Mouse (Mus musculus): ENCODE results near the gene Ier3.

Ier3 gene

DNA sequence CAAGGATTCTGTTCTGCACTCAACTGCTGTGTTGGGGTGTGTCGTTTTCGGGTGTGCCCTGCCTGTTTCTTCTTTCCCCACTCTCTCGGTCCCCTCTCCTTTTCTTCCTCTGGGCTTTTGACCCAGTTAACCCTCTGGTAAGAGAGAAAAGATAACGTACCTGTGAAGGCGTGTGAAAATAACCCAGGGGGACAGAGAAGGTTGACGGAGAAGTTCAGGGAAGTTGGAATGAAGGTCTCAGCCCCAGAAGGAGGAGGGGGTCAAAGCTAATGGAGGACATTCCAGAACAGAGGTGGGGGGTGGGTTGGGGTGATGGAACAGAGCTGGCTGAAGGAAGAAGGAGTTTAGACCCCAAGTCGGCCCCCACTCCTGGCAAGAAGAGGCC lies 47.5 kb downstream of the Ier3 start:
- DNase-seq: peak; percentile 21

DNA sequence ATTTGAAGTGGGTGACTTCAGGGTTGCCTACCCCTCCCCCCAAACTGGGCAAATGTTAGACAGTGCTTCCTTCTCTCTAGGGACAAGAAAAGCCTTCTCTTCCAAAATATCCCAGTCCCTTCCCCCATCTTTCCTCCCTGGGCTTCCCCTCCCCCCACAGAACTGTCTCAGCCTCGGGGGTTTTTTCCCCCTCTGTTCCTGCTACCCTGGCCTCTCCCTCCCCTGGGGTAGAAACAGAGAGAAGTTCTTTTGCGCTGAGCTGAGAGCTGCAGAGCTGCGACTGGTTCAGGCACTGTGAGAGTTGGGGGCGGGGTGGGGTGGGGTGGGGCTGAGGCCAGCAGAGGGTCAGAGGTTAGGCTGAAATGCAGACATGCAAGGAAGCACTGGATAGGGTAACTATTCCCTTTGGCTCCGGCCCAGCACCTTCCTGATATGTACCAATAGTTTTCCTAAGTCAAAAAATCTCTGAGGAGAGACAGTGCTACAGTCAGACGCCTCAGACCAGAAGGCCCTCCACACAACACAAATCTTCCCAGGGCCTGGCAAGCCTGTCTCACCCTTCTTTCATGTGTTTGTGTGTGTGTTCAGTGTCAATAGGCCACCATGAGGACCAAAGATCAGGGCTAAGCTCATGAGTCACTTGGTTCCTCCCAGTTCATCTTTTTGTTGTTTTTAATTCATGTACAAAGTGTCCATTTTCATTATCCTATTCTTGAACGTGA lies 48.0 kb downstream of the Ier3 start:
- DNase-seq: peak; percentile 64

DNA sequence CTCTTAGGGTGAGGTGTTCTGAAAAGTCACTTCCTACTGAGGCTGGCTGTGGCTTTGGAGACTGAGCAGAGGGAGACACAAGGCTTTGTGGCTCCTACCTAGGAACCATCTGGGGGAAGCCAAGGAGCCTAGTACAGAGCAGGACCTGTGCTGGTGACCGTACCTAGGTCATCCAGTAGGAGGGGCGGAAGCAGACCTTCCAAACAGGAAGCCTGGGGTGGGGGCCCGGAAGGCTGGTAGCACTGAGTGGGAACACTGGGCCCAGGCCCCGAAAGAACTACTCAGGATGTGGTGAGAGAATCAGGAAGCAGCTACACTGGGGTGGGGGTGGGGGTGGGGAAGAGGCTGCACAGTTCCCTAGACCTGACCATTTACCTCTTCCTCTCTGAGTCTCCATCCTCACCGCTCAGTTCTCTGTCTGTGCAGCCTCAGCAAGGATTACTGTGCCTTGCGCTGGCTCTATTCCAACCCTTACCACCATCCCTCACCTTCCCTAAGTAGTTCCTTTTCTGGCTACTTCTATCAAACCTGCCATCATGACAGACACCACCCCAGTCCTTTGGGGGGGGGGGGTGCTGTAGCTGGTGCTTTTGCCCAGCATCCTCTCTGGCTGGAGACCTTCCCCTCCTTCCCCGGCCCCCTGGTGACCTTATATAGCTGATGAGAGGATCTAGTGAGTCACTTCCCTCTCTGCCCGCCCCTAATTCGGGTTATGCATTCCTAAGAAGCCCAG lies 48.8 kb downstream of the Ier3 start:
- DNase-seq: peak; percentile 92

DNA sequence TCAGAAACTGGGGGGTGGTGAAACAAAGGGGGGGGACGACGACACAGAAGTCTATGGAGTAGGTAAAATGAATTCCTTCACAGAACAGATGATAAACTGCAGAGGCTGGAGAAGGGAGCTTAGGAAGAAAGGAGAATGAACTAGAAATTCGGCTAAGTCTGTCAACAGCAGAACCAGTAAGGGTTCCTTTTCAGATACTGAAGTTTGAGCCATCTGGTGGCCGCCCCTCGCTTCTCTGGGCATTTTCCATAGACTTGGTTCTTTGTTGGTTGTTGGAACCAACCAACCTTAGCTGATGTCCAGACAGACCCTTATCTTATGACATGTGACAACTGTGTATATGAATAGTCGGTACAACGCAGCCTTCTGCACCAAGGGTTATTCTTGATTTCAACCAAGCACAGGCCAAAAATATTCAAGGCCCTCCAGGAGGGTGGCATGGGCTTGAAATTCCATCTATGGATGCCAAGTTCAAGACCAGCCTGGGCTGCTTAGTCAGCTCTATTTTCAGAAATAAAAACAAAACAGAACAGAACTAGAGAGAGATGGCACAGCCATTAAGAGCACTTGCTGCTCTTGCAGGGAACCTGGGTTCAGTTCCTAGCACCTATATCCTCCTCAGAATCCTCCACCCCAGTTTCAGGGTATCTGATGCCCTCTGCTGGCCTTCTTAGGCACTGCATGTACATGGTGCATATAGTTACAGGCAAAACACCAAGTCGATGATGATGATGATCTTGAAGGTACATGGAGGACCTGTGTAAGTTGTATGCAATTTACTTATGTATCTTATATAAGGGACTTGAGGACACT lies 49.6 kb downstream of the Ier3 start:
- DNase-seq: peak; percentile 66
